Mouse (Mus musculus) right cerebral cortex, postnatal 25 days (tissue): ENCODE results near the gene Nsmce3.

ENCODE experiments used
- DNase-seq: peaks from one replicate; pipeline ENCODE4 v3.0.0; 2022

Gene Nsmce3

GRCm38 (mm10) chr7:64856526-64857082 is 16.2 kb downstream of the Nsmce3 start:
- no peak for DNase-seq

- no peak for DNase-seq
Measured at GRCm38 (mm10) chr7:64855976-64856375, 16.8 kb downstream of the Nsmce3 start.

- no peak for DNase-seq
Measured at GRCm38 (mm10) chr7:64855389-64855927, 17.3 kb downstream of the Nsmce3 start.

- no peak for DNase-seq
Measured at GRCm38 (mm10) chr7:64850791-64851190, 22.0 kb downstream of the Nsmce3 start.

- no peak for DNase-seq
Measured at GRCm38 (mm10) chr7:64847366-64847899, 25.4 kb downstream of the Nsmce3 start.

- no peak for DNase-seq
Measured at GRCm38 (mm10) chr7:64846061-64846460, 26.7 kb downstream of the Nsmce3 start.

GRCm38 (mm10) chr7:64840946-64841659 is 31.7 kb downstream of the Nsmce3 start:
- no peak for DNase-seq

GRCm38 (mm10) chr7:64840576-64840895 is 32.3 kb downstream of the Nsmce3 start:
- no peak for DNase-seq

- peak; percentile 43 for DNase-seq
Measured at GRCm38 (mm10) chr7:64839801-64840575, 32.8 kb downstream of the Nsmce3 start.

- no peak for DNase-seq
Measured at GRCm38 (mm10) chr7:64839281-64839680, 33.5 kb downstream of the Nsmce3 start.

GRCm38 (mm10) chr7:64830214-64830995 is 42.4 kb downstream of the Nsmce3 start:
- no peak for DNase-seq

- no peak for DNase-seq
Measured at GRCm38 (mm10) chr7:64821081-64821480, 51.7 kb downstream of the Nsmce3 start.

GRCm38 (mm10) chr7:64819683-64820082 is 53.1 kb downstream of the Nsmce3 start:
- no peak for DNase-seq
